Mouse (Mus musculus): ENCODE measurements around the gene Mrpl35.

DNA sequence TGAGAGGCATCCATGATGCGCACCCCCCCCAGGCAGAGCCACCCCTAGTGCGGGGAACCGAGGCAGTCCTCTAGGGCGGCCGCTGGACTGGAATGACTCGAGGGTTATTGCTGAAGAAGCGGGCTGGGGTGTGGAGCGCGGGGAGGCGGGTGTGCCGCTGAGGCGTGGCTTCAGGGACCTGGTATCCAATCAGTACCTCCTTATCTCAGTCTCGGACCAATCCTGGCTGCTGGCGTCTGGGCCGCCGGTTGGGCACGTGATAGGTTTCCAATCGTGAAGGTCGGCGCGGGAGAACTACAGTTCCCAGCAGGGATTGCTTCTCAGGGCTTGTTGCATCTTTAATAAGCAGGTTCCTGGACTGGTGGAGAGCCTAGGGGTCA is 4.8 kb upstream of the Mrpl35 start:
- TF ChIP-seq CTCF (IDR thresholded peaks at IDR 0.05; ENCODE audit: low read depth) (no peak), EP300 (optimal IDR thresholded peaks at IDR 0.05) (peak; percentile 28)
